Mouse (Mus musculus) left cerebral cortex, adult 18-20 months (tissue): ENCODE data around the gene Adcyap1r1. TPM values are rescaled to one million over a fixed set of nuclear protein-coding genes. Genes with fewer than 3 reads are reported as not detected.

Experiments
- DNase-seq, 2 experiments: peaks; one replicate each; pipeline ENCODE4 v3.0.0; 2021 to 2022; ENCODE audit warnings: low spot score in 2 of 2, mixed read lengths in 1 of 2
- total RNA-seq, 2 experiments: library from RNA; stranded (reverse); gene quantifications; 2 replicates each; pipeline ENCODE4 v1.2.3; 2021

Gene Adcyap1r1
- total RNA-seq, 2 experiments from 2014 or later = 121 to 135 TPM

DNA sequence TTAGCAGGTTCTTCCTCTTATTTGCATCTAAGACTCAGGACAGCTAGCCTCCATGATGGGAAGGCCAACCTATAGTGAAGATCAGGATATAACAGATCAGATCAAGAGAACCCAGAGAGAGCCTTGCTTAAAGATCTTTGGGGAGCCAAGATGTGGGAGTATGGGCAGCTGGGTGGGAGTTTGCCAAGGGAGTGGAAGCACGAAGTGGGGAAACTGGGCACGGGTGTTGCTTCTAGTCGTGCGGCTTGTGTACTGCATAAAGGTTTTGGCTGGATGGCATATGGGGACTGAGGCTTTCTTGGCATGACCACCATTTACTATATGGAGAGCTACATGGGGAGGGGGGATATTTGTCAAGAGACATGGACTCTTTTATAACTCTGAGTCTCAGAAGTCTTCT is 44.4 kb downstream of the Adcyap1r1 start:
- peak; percentile 34 to 47 for DNase-seq

DNA sequence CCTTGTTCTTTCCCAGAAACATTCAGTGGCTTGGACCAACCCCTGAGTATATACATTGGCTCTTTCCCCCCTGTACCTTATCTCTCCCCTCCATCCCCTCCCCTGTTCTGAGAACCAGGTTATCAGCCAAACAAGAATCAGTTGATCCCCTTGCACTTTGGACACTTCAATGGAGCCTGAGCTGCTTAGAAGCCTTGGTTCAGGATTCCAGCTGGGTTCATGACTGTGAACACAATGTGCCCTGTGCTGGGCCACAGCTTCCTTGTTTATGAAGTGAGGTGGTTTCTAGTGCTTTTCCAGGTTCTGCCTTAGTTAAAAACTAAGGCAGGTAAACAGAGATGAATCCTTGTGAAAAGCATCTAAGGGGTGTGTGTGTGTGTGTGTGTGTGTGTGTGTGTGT is 47.0 kb downstream of the Adcyap1r1 start:
- no peak for DNase-seq

DNA sequence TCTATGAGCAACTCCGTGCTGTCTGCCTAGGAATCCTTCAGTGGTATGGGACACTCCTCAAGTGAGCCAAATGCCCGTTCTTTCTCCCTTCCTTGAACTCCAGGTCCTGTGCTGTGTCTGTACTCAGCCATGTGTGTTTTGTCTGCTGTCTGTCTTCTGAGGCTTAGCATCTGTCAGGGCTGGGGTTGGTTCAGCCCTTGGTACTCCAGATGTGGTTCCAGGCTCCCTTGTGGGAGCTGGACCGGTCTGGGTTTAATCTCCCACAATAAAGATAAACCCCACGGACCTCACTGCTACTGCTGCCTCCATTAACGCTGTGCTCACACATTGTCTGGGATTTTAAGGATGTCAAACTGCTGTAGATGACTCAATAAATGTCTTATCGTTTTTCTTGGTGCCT is 49.3 kb downstream of the Adcyap1r1 start:
- no peak for DNase-seq

DNA sequence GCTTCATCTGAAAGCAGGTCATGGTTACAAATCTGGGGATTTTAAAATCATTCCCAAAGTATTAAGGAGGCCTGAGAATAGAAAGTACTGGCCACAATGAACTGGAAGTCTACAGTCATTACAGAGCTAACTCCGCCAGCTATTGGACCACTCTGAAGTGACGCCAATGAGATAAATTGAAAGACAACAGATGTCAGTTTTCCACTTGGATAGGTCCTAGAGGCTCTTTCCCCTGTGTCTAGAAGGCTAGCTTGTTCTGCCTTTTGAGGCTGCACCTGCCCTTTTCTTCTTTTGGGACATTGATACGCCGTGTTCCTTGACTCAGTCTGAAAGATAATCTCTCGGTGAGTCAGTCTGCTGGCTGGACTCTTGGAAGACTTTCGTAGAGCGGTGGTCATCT is 50.5 kb downstream of the Adcyap1r1 start:
- DNase-seq = no peak

DNA sequence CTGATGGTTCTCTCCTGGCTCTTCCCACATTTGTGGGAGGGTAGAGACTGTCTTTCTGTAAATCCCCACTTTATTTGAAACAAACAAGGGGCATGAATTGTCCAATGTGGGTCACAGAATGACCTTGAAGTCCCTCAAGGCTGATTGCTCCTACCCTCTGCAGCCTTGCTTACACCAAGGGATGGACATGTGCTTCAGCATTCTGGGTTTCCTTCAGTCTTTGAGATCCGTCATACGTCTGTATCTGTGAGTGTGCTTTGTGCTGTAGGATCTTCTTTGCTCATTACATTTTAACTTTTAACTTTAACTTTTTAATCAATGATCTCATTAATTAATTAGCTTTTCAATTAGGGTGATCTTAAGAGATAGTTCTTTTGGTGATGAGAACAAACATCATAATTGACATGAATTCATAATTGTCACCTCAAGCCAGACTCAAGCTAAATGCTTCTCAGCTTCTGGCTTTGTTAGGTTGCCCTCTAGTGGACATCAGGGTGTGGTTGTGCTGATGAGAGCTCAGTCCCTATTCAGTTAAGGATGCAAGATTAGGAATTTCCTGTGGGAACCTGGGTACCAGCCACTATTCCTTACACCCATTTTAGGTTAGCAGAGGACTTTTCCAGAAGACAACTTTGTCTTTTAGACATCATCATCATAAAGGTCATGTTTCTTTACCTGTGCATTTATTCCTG is 53.2 kb downstream of the Adcyap1r1 start:
- peak; percentile 60 to 62 for DNase-seq

DNA sequence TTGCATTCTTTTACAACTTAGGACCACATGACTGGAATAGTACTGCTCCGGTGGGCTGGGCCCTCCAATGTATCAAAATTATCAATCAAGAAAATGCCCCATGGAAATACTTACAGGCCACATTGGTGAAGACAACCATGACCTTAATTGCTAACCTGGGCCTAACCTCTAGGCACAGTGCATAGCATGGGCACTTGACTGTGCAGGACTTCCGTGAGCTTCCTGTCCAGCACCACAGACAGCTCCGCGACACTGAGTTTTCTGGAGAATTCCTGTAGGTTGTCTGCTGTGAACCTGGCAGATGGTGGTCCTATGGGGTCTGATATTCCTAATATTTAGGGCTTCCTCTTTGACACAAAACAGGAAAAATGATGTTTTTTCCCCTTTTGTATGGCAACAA is 54.7 kb downstream of the Adcyap1r1 start:
- no peak for DNase-seq

DNA sequence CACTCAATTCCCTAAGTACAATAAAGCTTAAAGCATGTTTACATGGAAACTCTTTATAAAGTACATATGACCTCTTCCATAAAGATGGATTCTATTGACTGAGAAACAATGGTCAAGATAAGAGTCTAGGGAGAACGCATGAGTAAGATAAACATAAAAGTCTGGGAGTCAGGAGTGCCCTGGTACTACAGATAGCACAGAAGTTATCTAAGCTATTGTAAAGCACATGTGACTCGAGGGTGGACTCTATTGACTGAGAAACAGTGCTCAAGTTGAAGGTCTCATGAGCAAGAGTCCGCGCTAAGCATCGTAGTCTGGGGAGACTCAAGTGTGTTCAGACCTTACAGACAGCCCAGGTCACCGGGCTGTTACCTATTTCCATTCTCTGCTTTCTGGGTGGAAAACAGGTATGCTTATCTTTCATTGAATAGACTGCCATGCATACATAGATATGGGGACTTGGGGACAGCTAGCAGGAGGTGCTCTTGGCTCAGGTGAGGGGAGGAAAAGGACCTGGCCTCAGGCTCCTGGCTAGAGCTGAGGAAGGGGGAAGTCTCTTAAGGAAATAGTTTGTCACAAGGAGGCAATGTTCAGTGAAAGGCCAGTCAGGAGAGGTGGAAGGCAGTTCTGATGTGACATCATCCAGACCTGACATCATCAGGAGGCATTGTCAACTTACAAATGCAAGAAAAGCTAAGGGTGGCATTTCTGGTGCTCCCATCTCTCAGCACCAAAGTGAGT is 57.5 kb downstream of the Adcyap1r1 start:
- DNase-seq = no peak

DNA sequence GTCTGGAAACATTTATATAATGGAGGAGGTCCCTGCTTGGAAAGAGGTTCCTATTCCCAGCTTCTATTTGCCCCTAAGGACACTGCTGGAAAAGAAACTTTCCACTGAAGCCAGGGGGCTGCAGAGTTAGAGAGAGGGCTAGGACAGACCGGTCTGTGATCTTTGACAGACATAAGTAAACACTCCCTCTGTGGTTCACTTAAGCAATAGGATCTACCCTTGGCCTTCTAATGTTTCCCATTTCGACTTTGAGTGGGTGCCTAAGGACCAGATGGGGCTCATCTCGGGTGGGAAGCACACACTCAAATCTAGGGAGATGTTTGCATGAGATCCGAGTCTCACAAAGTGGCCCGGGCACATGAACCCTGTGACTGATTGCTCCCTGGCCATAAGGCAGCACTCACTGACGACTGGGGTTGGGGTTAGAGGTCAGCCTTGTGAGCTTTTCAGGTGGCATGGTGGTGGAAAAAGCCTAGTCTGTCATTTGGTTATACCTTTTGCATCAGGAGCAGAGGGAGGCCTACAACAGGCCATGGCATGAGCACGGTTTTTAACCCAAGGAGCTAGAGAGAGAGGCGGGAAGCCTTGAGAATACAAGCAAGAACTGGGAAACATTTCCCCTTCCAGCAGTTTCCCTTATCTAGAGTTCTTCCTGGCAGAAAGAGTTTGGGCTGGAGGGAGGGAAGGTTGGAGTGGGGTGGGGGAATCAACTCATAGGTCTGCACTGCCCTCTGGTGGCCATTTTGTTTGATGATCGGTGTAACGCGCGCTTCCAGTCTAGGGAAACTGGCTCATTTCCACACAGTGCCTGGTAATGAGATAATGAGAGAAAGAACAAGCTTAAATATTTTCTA is 59.7 kb downstream of the Adcyap1r1 start:
- DNase-seq = peak; percentile 84 to 88

DNA sequence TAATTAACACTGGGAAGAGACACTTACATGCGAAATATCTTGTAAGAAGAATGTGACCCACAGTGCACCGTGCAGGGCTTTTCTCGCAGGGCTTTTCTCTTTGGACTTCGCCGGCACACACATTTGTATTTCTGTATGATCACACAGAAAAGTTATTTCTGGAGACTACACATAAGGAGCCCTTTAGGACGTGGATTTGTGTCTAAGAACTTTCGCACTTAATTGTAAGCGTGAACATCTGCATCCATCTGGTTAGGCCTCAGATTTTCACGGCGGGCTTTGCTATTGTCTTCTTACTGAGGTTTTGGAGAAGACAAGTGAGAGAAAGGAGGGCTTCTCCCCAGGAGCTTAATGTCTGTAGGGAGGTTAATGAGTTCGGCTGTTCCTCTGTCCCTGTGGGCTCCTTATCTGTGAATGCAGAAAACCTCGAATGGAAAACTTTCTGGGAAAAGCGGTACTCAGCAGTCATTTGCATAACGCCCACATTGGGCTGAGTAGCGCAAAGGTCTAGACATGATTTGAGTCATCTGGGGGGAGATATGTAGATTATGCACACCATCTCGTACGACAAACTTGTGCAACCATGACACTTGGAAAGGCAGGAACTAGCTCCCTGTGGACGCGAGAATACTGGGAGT is 60.4 kb downstream of the Adcyap1r1 start:
- no peak for DNase-seq

DNA sequence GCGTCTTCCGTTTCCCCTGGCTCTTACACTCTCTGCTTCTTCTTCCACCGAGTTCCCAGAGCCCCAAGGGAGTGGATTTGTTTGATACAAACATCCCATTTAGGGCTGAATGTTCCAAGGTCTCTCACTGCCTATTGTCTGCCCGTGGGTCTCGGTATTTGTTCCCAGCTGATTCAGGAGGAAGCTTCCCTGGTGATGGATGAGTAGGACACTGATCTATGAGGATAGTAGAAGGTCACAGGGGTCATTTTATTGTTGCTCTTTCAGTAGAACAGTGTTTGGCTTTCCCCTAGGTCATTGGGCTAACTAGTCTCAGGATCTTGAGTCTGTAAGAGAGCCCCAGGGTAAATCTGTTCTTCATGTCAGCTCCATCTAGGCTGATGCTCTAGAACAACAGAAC is 61.7 kb downstream of the Adcyap1r1 start:
- DNase-seq = no peak

DNA sequence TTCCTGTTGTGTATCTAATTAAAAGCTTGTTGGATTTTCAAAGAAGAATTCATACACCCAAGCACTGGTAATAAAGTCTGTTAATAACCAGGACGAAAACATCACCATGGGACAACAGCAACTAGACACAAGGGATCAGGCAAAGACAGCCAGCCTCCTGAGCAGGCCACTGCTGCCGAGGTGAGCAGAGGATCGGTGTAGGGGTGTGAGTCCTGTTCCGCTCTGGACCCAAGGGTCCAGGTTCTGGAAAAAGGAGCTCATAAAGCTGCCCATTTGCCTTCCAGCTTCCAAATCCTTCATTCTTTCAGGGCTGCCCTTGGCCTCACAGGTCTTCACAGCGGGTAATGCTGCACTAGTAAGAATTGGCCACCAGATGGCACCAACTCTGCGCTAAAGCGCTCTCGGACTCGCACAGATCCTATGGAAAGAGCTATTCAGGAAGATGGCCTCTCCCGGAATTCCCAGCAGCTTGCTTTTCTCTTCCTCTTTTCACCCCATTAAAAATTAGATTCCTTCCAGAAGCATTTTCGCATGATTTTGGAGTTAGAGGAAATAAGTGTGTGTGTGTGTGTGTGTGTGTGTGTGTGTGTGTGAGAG is 67.9 kb downstream of the Adcyap1r1 start:
- peak; percentile 88 to 90 for DNase-seq

DNA sequence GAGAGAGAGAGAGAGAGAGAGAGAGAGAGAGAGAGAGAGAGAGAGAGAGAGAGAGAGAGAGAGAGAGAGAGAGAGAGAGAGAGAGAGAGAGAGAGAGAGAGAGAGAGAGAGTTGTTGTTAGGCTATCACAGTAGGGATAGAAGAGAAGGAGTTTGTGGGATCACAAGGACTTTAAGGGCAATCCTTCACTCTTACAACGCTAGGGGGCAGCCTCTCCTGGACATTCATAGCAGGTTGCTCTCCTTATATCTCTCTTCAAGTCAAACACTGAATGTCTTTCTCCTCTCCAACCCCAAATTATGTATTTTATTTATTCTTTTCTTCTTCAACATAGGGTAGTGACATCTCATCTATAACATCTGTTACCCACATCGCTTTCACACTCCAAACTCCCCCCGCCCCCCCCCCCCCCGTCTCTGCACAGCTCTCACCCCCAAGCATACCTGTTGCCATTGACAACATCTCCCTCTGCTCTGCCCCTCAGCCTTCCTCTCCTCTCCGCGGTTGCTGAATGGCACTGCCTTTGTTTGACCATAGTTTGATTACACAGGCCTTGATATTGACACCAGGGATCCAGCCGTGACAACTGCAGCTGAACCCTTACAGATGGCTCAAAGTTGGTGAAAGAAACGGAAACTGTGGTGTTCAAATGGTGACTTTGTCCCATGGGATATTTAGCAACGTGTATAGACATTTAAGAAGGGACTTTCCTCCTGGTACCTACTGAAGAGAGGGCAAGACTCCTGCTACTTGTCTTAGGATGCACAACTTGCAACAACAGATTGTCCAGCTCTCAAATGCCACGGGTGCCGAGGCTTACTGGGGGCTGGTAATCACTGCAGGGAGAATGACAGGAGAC is 68.7 kb downstream of the Adcyap1r1 start:
- peak; percentile 76 to 81 for DNase-seq

DNA sequence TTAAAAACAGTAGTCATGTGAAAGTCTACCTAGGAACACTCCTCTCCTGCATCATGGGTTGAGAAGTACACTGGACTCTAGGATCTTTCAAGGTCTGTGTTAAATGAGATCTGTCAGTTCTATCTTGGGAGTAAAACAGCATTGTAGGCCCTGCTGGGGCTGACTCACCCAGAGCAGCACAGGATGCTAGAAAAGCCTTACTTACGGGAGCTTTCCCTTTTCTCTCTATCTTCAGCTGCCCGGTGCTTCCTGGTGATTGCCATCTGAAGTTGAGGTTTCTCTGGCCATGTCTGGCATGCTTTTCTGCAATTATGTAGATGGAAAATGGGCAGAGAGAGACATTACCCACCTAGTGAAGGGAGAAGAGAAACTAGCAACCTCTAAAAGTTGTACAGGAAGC is 84.7 kb downstream of the Adcyap1r1 start:
- no peak for DNase-seq

DNA sequence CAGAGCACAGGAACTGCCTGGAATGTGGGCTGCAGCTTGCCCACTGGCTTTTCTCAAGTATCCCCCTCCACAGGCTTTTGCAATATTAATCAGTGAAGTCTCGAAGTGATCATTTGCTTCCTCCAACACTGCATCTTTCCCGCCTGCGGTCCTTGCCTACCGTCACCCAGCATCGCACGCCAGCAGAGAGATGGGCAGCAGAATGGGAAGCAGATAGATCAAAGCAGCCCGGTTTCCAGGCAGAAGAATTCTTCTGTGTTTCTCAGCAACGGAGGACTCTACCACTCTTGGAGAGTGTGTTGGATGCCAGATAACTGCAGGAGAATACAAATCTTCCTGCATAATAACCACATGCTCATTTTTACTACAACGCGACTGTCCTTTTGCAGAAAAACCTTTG is 87.4 kb downstream of the Adcyap1r1 start:
- DNase-seq = no peak

DNA sequence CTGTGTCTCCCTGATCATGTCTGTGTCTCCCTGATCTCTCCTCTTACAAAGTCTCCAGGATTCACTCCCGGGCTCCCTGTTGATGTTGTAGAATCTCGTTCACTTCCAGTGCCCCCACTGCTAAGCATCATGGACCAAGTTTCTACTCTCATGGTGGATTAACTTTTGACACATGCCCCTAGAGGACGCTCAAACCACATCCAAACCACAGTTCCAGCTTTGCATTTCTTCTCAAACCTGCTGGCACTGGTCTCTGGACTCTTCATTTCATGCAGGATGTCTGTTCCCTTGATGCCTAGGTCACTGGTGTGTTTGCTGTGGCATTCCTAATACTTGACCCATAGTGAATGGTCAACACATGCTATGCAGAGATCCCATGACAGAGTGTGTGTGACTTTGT is 90.6 kb downstream of the Adcyap1r1 start:
- no peak for DNase-seq

DNA sequence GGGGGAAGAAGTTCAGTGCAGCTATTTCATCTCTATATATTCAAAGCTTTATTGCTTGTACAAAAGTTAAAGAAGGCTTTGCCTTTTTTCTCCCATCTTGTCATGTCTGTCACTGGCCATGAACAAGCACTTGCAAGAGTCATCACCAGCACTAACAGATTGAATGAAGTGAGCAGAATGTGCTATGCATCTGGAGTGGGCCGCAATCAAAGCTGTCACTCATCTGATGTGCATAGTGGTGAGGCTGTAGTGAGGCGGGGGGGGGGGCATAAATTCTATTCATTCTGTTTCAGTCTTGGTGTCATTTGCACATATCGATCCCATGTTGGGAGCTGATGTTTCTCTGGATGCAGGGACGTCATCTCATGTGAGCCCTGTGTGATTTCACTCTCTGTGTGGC is 91.6 kb downstream of the Adcyap1r1 start:
- DNase-seq = no peak

DNA sequence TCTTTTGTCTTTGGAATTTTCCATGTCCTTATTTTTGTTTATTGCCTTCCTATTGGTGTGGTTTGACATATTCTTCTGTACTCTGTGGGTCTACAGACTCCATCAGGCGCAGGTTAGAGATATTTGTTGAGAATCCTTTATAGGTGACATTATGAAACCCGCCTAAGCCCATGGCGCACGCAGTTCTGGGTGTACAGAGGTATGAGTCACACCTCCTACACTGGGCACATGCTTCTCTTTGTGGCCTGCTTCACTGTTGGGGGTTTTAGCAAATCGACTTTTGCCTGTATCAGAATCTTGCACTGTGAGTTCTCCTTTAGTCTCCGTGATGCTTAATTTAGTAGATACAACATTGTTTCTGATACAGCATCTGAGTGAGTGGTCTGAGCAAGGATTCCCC is 97.4 kb downstream of the Adcyap1r1 start:
- peak; percentile 50 to 54 for DNase-seq

DNA sequence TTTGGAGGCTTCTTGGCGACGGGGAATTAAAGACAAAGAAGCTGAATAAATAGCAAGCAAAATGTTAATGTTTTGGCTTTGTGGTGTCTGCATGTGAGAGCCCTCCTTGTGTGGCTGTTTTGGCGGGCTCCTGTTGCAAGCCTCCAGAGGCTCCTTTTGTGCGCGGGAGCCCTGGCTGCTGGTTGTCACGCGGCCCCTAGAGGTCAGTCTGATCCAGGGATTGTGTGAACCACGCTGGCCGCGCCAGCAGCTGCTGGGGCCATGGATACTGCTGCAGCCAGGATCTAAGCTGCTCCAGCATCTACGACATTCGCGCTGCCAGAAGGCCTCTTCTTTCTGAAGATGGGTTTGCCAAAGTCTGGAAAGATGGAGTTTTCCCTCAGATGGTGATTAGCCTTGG is 99.1 kb downstream of the Adcyap1r1 start:
- DNase-seq = peak; percentile 32 to 55
